Mouse (Mus musculus) gastrocnemius, postnatal 36 days (tissue): ENCODE measurements around the gene Enho. TPM values are rescaled to one million over a fixed set of nuclear protein-coding genes. Genes with fewer than 3 reads are reported as not detected.
"Not testable (repeated sequence)": the region's sequence is repeated elsewhere in the genome, so short reads cannot be mapped to it uniquely, and the experiment has no call there.

Source experiments
- DNase-seq, 2 experiments: peaks; one replicate each; pipeline ENCODE4 v3.0.0; 2022
- intact Hi-C: fragments of 180-260 bp; cut with DNase I; formaldehyde crosslinking; loops from one replicate; pipeline ENCODE4 v1.15.1; 2025
- long read RNA-seq, 2 experiments: library from polyadenylated mRNA; stranded (forward); transcript quantifications; one replicate each; pipeline ENCODE4 v2.0.0; 2021
- total RNA-seq, 2 experiments: library from RNA; stranded (reverse); gene quantifications; 2 replicates each; pipeline ENCODE4 v1.2.3; 2021

Enho gene
- total RNA-seq = 10 to 100 TPM; 10.3 to 10.9 TPM
- long read RNA-seq, experiment 1, transcript Enho-201 (2 exons, 1,269 nt) = major isoform, 25 of 30 reads
- long read RNA-seq, experiment 1, partial matches to known transcripts = 0 of 30 reads
- long read RNA-seq, experiment 1, other reads (novel, unspliced or antisense) = 5 of 30 reads
- long read RNA-seq, experiment 2, transcript Enho-201 (2 exons, 1,269 nt) = major isoform, 31 of 31 reads
- long read RNA-seq, experiment 2, partial matches to known transcripts = 0 of 31 reads
- long read RNA-seq, experiment 2, other reads (novel, unspliced or antisense) = 0 of 31 reads

- intact Hi-C loops = no loop called here
- peak; percentile 91 to 93 for DNase-seq
Observed at GRCm38 (mm10) chr4:41639913-41640507, at the start of gene Enho. Gene Enho (minus strand): TSS chr4:41640324.

- intact Hi-C loops, DNase-seq: not testable (repeated sequence)
Observed at GRCm38 (mm10) chr4:41688562-41688961, 48.4 kb upstream of the Enho start.

GRCm38 (mm10) chr4:41685882-41686492, 45.9 kb upstream of the Enho start:
- intact Hi-C loops, DNase-seq: not testable (repeated sequence)

GRCm38 (mm10) chr4:41684931-41685453, 44.9 kb upstream of the Enho start:
- DNase-seq, intact Hi-C loops: not testable (repeated sequence)

- DNase-seq, intact Hi-C loops: not testable (repeated sequence)
Observed at GRCm38 (mm10) chr4:41684131-41684930, 44.2 kb upstream of the Enho start.

GRCm38 (mm10) chr4:41683303-41683702, 43.2 kb upstream of the Enho start:
- DNase-seq, intact Hi-C loops: not testable (repeated sequence)

GRCm38 (mm10) chr4:41682789-41683188, 42.7 kb upstream of the Enho start:
- no peak for DNase-seq
- intact Hi-C loops = no loop called here

GRCm38 (mm10) chr4:41681947-41682346, 41.8 kb upstream of the Enho start:
- intact Hi-C loops = no loop called here
- DNase-seq = no peak

- intact Hi-C loops = no loop called here
- DNase-seq = no peak
Observed at GRCm38 (mm10) chr4:41681176-41681575, 41.1 kb upstream of the Enho start.

GRCm38 (mm10) chr4:41679291-41679690, 39.2 kb upstream of the Enho start:
- DNase-seq = no peak
- intact Hi-C loops = no loop called here

- no peak for DNase-seq
- intact Hi-C loops = no loop called here
Observed at GRCm38 (mm10) chr4:41678863-41679262, 38.7 kb upstream of the Enho start.

GRCm38 (mm10) chr4:41677006-41677629, 37.0 kb upstream of the Enho start:
- DNase-seq = no peak
- intact Hi-C loops = no loop called here

GRCm38 (mm10) chr4:41676248-41677005, 36.3 kb upstream of the Enho start:
- intact Hi-C loops = no loop called here
- no peak for DNase-seq

GRCm38 (mm10) chr4:41673186-41673585, 33.1 kb upstream of the Enho start:
- no peak for DNase-seq
- intact Hi-C loops = no loop called here

- DNase-seq = no peak
- intact Hi-C loops = no loop called here
Observed at GRCm38 (mm10) chr4:41672522-41672963, 32.4 kb upstream of the Enho start.

GRCm38 (mm10) chr4:41671963-41672480, 31.9 kb upstream of the Enho start:
- no peak for DNase-seq
- intact Hi-C loops = no loop called here

GRCm38 (mm10) chr4:41671500-41671899, 31.4 kb upstream of the Enho start:
- intact Hi-C loops = no loop called here

GRCm38 (mm10) chr4:41670836-41671235, 30.7 kb upstream of the Enho start:
- DNase-seq = no peak
- intact Hi-C loops = no loop called here

More at GRCm38 (mm10) chr4:41671500-41671899, 31.4 kb upstream of the Enho start:
- DNase-seq = no peak

GRCm38 (mm10) chr4:41666646-41667045, 26.5 kb upstream of the Enho start:
- peak; percentile 40 to 66 for DNase-seq
- intact Hi-C loops = no loop called here
